Mouse (Mus musculus) hindbrain, embryonic 15.5 days (tissue): ENCODE data around the gene Rab42. TPM values are rescaled to one million over a fixed set of nuclear protein-coding genes. Genes with fewer than 3 reads are reported as not detected.

ENCODE experiments used
- ATAC-seq: fragments of 200-750 bp; cut with Nextera tagmentation; 2 replicates; pipeline ENCODE4 v1.8.0; 2017; ENCODE audit warnings: low read depth, moderate number of reproducible peaks, moderate TSS enrichment; ENCODE audit not compliant: low FRiP score
- H3K27ac ChIP-seq: fragments of 300-500 bp; sonication (generic); replicated peaks from 2 replicates; pipeline ENCODE4 v1.5.1; 2015; ENCODE audit warnings: mild to moderate bottlenecking, inconsistent platforms
- H3K27me3 ChIP-seq: fragments of 300-500 bp; sonication (generic); 2 replicates; pipeline ENCODE4 v1.6.1; 2015; ENCODE audit warnings: control low read depth, inconsistent platforms
- H3K36me3 ChIP-seq: fragments of 300-500 bp; sonication (generic); 2 replicates; pipeline ENCODE4 v1.6.1; 2015; ENCODE audit warnings: control low read depth, inconsistent platforms
- H3K4me1 ChIP-seq: fragments of 300-500 bp; sonication (generic); replicated peaks from 2 replicates; pipeline ENCODE4 v1.6.1; 2015; ENCODE audit warnings: control low read depth, inconsistent platforms
- H3K4me2 ChIP-seq: fragments of 300-500 bp; sonication (generic); 2 replicates; pipeline ENCODE4 v1.6.1; 2015; ENCODE audit warnings: moderate library complexity, mild to moderate bottlenecking, inconsistent platforms
- H3K4me3 ChIP-seq: fragments of 300-500 bp; sonication (generic); 2 replicates; pipeline ENCODE4 v1.5.1; 2015; ENCODE audit warnings: mild to moderate bottlenecking, inconsistent platforms
- H3K9ac ChIP-seq: fragments of 300-500 bp; sonication (generic); 2 replicates; pipeline ENCODE4 v1.6.1; 2015; ENCODE audit warnings: inconsistent platforms
- H3K9me3 ChIP-seq: fragments of 300-500 bp; sonication (generic); 2 replicates; pipeline ENCODE4 v1.6.1; 2016; ENCODE audit warnings: control low read depth, inconsistent platforms
- WGBS: fragments of 180-500 bp; shearing (Covaris S2); methylation state at CpG from one replicate; pipeline ENCODE4 v1.1.7; 2015; 5-methylcytosine and 5-hydroxymethylcytosine counted together
- polyA plus RNA-seq: library from polyadenylated mRNA; unstranded; fragments of >200 nt; fragmentation: Nextera tagmentation; extraction: Ambion mirVana; gene quantifications from 2 replicates; pipeline ENCODE4 v1.2.1, GENCODE M21; 2015

Rab42 gene
- polyA plus RNA-seq, 1 experiment from 2014 or later: 3.1 TPM

DNA sequence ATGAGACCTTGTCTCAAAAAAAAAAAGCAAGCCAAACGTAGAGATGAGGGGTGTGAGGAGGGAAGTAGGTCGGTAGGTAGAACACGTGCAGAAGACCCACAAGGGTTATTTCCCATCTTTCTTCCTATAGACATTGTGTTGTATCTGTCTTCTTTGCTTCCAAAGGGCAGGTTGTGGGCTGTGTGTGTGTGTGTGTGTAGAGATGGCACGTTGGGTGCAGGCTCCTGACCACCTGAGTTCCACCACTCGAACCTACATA, 40.9 kb downstream of the Rab42 start:
- ATAC-seq: no peak
- 78% methylated on average over 5 of the region's 5 CpGs for WGBS
- Histone ChIP-seq H3K27me3 (no peaks in the 10 kb centered on the region), H3K4me2 (peak overlapping the region; percentile 80), H3K27ac (peak overlapping the region; percentile 92), H3K4me1 (peaks cover 30% of the 10 kb centered on the region), H3K9ac (peak overlapping the region; percentile 91; the same call in 1 of the 2 replicates), H3K4me3 (peak overlapping the region; percentile 84), H3K36me3 (no peaks in the 10 kb centered on the region), H3K9me3 (no peaks in the 10 kb centered on the region)

DNA sequence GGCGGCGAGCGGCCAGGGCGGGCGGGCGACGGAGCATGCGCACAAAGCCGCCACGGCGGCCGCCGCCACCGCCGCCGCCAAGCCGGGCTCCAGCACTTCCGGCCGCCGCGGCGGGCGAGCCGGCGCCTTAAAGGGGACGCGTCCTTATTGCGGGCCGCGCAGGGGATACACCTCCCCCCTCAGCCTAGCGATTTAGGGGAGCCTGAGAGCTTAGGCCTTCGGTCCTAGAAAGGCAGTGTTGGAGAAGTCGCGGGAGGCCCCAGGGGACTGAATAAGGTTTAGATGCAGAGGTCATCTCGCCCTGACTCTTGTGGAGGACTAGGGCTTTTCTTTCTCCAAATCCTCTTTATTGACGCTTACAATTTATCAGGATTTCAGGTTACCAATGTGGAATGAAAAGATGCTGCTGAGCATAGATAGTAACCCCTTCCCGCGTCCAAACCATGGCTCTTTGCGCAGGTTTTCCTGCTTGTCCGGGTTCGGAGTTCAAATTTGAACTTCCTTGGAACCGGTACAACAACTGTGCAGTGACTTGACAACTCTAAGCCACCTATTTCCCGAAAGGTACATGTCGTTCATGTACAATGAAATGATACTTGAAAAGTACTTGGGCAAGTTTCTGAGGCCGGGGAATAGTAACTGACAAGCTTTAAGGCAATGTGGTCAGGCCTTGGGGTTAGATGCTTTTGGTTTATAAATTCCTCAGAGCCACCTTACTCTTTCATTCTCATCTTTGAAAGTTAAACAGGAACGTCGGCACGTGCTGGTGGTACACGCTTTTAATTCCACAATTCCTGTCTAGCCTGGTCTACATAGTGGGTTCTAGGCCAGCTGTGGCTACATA, 41.4 kb downstream of the Rab42 start, which contains the start of gene Gmeb1:
Gmeb1 (minus strand) TSS at position 89 of the 844 bp plus-strand sequence.
- H3K4me3 ChIP-seq: peak within 1 kb of the TSS; percentile 84
- peaks cover 30% of the 10 kb centered on the region for H3K4me1 ChIP-seq
- H3K4me2 ChIP-seq: peak within 1 kb of the TSS; percentile 85
- H3K36me3 ChIP-seq: no peaks in the 10 kb centered on the region
- ATAC-seq: peak; percentile 95
- H3K9ac ChIP-seq: peak within 1 kb of the TSS; percentile 91
- H3K27ac ChIP-seq: peak within 1 kb of the TSS; percentile 92
- 17% methylated on average over 38 of the region's 49 CpGs for WGBS
- no peaks in the 10 kb centered on the region for H3K27me3 ChIP-seq
- no peaks in the 10 kb centered on the region for H3K9me3 ChIP-seq

DNA sequence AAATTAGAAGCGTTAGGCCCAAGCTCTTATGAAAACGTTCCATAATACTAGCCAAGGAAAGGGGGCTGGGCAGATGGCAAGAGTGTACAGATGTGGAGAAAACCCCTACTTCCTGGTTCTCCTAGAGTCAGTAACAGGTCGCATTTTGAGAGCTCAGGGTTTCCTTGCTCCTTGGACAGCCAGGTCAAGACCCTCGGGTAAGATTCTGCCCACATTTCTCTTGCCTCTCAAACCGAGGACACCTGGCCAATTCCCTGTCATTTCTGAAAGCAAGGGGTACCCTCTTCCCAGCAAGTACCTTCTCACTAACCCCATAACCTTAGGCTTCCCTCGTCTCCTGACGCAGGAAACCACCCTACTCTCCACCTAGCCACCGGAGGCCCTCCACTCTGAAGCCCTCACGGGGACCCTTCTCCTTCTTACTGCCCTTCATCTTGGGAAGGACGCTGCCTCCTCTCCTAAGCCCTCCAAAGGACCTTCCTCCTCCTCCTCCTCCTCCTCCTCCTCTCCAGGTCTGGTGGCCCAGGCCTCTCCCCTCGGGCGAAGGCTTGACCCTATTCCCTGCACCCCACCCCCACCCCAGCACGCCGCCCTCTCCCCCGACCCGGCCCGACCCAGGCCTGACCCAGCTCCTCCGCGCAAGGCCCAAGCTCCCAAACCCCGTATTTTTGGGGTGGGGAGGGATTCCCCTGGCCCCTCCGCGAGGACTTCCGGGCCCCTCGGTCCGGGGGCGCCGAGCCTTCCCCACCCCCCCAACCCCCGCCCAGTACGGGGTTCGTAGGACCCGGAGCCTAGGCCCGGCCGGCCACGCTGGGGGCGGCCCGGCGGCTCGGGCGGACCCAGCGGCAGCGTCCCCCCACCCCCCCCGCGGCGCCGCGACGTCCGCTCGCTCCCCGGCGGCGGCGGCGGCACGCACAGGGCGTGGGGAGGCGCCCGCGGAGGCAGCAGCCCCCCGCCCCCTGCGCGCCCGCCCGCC, 42.5 kb downstream of the Rab42 start:
- no peaks in the 10 kb centered on the region for H3K9me3 ChIP-seq
- peak overlapping the region; percentile 84 for H3K4me3 ChIP-seq
- ATAC-seq: peak; percentile 86
- H3K36me3 ChIP-seq: no peaks in the 10 kb centered on the region
- H3K27ac ChIP-seq: peak overlapping the region; percentile 92
- peaks cover 30% of the 10 kb centered on the region for H3K4me1 ChIP-seq
- peak overlapping the region; percentile 85 for H3K4me2 ChIP-seq
- peak overlapping the region; percentile 91 for H3K9ac ChIP-seq
- H3K27me3 ChIP-seq: no peaks in the 10 kb centered on the region
- WGBS: 4% methylated on average over 24 of the region's 64 CpGs

DNA sequence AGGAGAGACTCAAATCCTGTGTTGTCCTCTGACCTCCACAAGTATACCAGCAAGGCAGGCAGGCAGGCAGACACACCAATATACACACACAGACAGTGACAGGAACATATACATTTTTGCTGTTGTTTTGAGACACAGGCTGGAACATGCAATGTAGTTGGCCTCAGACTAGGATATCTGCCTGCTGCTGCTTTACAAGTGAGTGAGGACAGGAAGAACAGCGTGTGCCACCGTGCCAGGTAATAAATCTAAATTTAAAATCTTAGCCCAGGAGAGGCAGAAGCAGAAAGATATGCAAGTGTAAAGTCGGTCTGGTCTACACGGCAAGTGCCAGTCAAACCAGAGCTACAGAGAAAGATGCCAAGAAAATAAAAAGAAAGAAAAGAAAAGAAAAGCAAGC, 43.9 kb downstream of the Rab42 start:
- Histone ChIP-seq H3K4me3 (peak overlapping the region; percentile 84; the same call in 1 of the 2 replicates), H3K4me1 (peaks cover 30% of the 10 kb centered on the region), H3K27me3 (no peaks in the 10 kb centered on the region), H3K27ac (peak overlapping the region; percentile 92; the same call in 1 of the 2 replicates), H3K9ac (0 out of 2 replicates have a peak overlapping the region, but pooled peaks have one; percentile 13), H3K36me3 (no peaks in the 10 kb centered on the region), H3K4me2 (peak overlapping the region; percentile 85; the same call in 1 of the 2 replicates), H3K9me3 (no peaks in the 10 kb centered on the region)
- WGBS: 84% methylated on average over 4 of the region's 4 CpGs
- no peak for ATAC-seq

DNA sequence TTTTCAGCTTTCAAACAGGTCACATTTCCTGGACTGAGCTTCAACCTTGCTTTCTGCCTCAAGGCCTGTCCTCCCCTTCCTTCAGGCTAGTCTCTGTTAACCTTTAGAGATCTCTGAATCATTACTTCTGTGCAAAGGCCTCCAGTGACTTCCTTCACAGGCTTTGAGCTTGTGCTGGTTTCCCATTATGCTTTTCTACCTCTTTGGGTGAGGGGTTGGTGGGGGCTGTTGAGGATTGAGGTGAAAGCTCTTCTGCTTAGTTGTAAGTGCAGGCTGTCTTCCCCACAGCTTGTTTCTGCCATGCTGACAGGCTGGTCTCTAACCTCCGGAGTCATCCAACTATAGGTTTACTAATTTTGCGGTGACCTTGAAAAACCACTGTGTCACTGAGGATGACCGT, 46.8 kb downstream of the Rab42 start:
- peaks cover 21% of the 10 kb centered on the region for H3K4me1 ChIP-seq
- H3K9ac ChIP-seq: no peak overlapping the region
- 95% methylated on average over 3 of the region's 3 CpGs for WGBS
- H3K27me3 ChIP-seq: no peaks in the 10 kb centered on the region
- no peak overlapping the region for H3K4me3 ChIP-seq
- no peak overlapping the region for H3K27ac ChIP-seq
- H3K4me2 ChIP-seq: no peak overlapping the region
- H3K9me3 ChIP-seq: no peaks in the 10 kb centered on the region
- peaks cover 3% of the 10 kb centered on the region; the same call in 1 of the 2 replicates for H3K36me3 ChIP-seq
- no peak for ATAC-seq

DNA sequence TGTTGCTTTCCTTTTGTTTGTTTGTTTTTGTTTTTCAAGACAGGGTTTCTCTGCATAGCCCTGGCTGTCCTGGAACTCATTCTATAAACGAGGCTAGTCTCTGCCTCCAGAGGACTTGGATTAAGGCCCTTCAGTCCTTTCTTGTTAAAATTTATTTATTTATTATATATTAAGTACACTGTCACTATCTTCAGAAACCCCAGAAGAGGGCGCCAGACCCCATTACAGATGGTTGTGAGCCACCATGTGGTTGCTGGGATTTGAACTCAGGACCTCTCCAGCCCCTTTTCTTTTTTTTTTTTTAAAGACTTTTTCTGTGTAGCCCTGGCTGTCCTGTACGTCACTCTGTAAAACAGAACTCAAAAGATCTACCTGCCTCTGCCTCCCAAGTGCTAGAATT, 48.2 kb downstream of the Rab42 start:
- no peaks in the 10 kb centered on the region for H3K9me3 ChIP-seq
- H3K27ac ChIP-seq: no peak overlapping the region
- H3K27me3 ChIP-seq: no peaks in the 10 kb centered on the region
- peaks cover 15% of the 10 kb centered on the region for H3K4me1 ChIP-seq
- ATAC-seq: no peak
- no peak overlapping the region for H3K4me3 ChIP-seq
- H3K9ac ChIP-seq: no peak overlapping the region
- WGBS: 83% methylated on average over 3 of the region's 3 CpGs
- H3K4me2 ChIP-seq: no peak overlapping the region
- H3K36me3 ChIP-seq: peaks cover 15% of the 10 kb centered on the region

DNA sequence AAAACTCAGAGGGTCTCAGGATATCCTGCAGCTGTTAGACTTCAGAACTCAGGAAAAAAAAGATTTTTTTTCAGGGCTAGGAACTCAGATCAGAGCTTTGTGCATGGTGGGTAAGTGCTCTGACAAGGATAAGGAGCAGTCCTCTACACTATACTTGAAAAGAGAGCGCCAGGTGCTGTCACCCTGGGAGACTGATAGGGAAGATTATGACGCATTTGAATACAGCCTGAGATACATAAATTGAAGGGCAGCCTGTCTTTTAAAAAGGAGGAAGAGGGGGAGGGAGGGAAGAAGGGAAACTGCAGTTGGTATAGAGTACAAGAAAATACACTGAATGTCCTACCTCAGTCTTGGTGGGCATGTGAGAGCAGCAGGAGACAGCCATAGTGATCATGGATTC, 49.6 kb downstream of the Rab42 start:
- 0 out of 2 replicates have a peak, but pooled peaks cover 1% of the 10 kb centered on the region for H3K4me1 ChIP-seq
- H3K4me2 ChIP-seq: no peak overlapping the region
- H3K9ac ChIP-seq: no peak overlapping the region
- H3K27me3 ChIP-seq: no peaks in the 10 kb centered on the region
- ATAC-seq: no peak
- 74% methylated on average over 2 of the region's 2 CpGs for WGBS
- peaks cover 17% of the 10 kb centered on the region for H3K36me3 ChIP-seq
- H3K4me3 ChIP-seq: no peak overlapping the region
- no peak overlapping the region for H3K27ac ChIP-seq
- H3K9me3 ChIP-seq: no peaks in the 10 kb centered on the region

DNA sequence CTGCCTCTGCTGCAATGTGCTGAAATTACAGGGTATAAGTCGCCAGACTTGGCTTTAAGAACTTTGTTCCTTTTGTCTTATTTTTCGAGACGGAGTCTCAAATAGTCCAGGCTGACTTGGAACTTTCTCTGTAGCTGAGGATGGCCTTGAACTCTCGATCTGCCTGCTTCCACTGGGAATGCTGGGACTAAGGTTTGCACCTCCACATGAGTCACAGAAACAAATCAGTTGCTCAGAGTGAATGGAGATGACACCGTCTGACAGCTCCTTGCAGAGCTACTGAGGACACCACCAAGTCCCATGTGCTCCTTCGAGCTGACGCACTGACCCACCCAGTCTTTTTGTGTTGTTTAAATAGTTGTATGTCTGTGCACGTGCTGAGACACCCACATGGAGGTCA, 50.1 kb downstream of the Rab42 start:
- no peak for ATAC-seq
- WGBS: 86% methylated on average over 8 of the region's 8 CpGs
- Histone ChIP-seq H3K4me3 (no peak overlapping the region), H3K27ac (0 out of 2 replicates have a peak overlapping the region, but pooled peaks have one; percentile 5), H3K27me3 (no peaks in the 10 kb centered on the region), H3K9me3 (no peaks in the 10 kb centered on the region), H3K36me3 (peaks cover 22% of the 10 kb centered on the region), H3K4me2 (no peak overlapping the region), H3K4me1 (no peaks in the 10 kb centered on the region), H3K9ac (no peak overlapping the region)

Other genes with a start within 250 kb of the Rab42 start
- gene Gm10300, start 228.7 kb downstream of the Rab42 start, polyA plus RNA-seq: not detected in 2 replicates
- 59.8 and 68.4 TPM in 2 replicates for gene Epb41, start 228.1 kb downstream of the Rab42 start, polyA plus RNA-seq
- gene Oprd1, start 158.9 kb downstream of the Rab42 start, polyA plus RNA-seq: 0.61 and 0.80 TPM in 2 replicates
- 102 and 105 TPM in 2 replicates for gene Ythdf2, start 91.1 kb downstream of the Rab42 start, polyA plus RNA-seq
- gene Gmeb1, start 41.8 kb downstream of the Rab42 start, polyA plus RNA-seq: 38.8 and 44.0 TPM in 2 replicates
- gene Taf12, start 29.0 kb downstream of the Rab42 start, polyA plus RNA-seq: 41.8 and 42.3 TPM in 2 replicates
- gene Trnau1ap, start 26.2 kb upstream of the Rab42 start, polyA plus RNA-seq: 71.9 and 80.2 TPM in 2 replicates
- 35.4 and 40.3 TPM in 2 replicates for gene Rcc1, start 50.2 kb upstream of the Rab42 start, polyA plus RNA-seq
- gene Phactr4, start 119.1 kb upstream of the Rab42 start, polyA plus RNA-seq: 8.0 and 8.1 TPM in 2 replicates
- gene Med18, start 160.5 kb upstream of the Rab42 start, polyA plus RNA-seq: 14.6 and 16.1 TPM in 2 replicates
- 11.1 and 11.5 TPM in 2 replicates for gene Sesn2, start 207.1 kb upstream of the Rab42 start, polyA plus RNA-seq
- gene Atpif1, start 230.3 kb upstream of the Rab42 start, polyA plus RNA-seq: 1,320 and 1,434 TPM in 2 replicates
- 133 and 135 TPM in 2 replicates for gene Dnajc8, start 232.2 kb upstream of the Rab42 start, polyA plus RNA-seq